Mouse (Mus musculus): ENCODE measurements around the gene Rln1. TPM values are rescaled to one million over a fixed set of nuclear protein-coding genes. Genes with fewer than 3 reads are reported as not detected.

The Rln1 gene
- 1 to 10 TPM; 1.1 to 2.5 TPM for total RNA-seq (2021)

DNA sequence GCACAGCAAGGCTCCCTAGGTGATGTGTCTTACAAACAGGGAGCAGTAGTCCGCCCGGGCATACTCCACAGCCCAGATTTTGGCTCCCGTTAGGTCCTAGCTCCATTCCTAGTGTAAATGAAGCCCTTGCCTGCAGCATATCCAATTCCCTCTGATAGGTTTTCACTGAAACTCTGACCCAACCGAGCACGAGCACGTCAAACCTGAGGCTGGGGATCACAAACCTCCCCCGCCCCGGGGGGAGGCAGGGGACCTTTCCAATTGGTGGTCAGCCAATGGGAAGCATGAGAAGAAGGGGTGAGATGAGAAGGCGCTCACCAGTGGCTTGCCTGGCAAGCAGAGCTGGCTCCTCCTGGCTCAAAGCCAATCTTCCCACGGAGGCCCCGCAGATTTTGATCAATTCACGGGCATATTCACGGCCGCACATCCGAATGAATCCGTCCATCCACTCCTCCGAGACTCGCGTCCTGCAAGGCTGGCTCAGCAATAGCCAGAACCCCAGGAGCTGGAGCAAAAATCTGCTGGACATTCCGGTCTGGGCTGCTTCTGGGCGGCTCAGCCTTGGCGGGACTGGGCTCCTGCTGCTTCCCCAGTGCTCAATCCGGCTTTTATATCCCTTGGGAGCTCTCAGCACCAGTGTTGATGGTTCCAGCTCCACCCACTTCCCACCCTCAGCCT lies at the start of gene Rln1:
TSS of gene Rln1 (minus strand) at position 603 of the 678 bp plus-strand sequence.
- peak; percentile 21 to 23 for DNase-seq

DNA sequence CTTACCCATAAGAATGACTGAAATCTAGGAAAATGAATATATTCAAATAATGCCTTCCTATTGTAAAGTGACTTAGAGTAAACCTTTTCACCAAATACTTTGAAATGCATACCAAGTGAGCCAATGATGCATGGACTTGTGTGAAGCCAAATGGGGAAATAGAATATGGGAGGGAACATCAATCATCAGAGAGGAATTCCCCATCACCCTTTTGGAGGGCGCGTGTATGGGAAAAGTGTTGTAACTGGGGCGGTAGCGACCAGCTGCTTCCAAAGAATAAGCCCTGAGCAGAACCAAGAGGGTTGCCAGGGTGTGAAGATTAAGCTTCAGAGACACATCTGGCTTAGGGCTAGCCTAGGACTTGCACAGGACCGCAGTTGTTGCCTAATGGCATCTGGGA lies 48.9 kb upstream of the Rln1 start:
- DNase-seq, result no peak

DNA sequence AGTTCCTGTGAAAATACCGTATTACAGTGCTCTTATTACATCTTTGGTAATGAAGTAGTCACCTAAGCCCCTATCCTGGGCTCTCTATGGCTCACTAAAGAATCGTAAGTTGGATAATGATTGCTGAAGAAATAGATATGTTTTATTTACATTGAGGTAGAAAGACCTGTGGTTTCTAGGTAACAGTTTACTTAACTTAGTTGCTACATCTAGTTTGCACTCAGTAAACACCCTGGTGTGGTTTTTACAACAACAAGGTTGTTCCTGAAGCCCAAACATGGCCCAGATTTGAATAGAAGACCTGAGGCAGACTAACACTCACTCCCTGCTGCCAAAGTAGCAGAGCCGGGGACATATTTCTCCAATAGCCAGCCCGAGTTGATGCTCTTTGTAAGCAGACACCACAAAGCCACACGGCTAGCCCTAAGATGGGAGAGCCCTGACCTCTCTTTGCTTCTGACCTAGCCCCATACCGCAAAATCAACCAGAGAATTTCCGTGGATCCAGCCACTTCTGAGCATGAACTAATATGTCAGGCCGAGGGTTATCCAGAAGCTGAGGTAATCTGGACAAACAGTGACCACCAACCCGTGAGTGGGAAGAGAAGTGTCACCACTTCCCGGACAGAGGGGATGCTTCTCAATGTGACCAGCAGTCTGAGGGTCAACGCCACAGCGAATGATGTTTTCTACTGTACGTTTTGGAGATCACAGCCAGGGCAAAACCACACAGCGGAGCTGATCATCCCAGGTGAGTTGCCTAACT lies 45.6 kb upstream of the Rln1 start:
- no peak for DNase-seq

DNA sequence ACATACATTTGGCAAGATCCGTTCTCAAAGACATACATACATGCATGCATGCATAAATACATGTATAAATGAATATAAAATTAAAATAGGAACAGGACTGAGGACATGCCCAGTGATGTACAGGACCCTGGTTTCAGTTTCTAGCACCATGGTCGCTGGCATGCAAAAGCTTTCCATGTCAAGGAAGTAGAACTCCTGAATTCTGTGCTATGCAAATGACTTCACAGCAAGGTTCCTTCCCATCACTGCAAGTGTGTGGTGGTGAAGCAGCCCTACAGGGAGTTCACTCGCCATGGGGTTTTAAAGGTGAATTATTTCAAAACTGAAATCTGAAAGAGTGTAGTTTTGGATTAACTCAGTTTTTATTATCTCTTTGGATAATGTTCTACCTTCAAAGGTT lies 41.9 kb upstream of the Rln1 start:
- DNase-seq, result no peak

DNA sequence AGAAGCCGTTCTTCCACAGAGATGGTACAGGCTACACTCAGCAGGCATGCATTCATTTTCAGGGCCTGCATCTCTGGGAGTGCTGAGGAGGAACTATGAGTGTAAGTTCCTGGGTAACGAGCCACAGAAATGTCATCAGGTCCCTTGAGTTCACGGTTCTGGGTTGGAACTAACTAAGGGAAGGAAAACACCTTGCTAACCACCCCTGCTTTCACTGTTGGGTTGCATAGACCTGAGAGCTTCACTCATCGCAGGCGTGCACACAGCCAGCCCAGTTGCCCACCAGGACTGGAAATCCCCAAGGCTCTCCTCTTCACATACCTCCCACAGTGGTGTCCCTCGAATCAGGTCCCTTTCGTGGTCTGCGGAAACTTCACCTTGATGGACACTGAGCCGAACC lies 40.5 kb upstream of the Rln1 start:
- no peak for DNase-seq

DNA sequence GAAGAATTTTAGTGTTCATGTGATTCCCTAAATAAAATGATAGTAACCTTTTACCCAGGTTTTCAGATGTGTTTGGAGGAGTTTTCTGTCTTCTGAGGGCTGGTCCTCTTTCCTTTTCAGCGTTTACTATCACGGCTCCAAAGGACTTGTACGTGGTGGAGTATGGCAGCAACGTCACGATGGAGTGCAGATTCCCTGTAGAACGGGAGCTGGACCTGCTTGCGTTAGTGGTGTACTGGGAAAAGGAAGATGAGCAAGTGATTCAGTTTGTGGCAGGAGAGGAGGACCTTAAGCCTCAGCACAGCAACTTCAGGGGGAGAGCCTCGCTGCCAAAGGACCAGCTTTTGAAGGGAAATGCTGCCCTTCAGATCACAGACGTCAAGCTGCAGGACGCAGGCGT lies 39.0 kb upstream of the Rln1 start:
- DNase-seq, result no peak

DNA sequence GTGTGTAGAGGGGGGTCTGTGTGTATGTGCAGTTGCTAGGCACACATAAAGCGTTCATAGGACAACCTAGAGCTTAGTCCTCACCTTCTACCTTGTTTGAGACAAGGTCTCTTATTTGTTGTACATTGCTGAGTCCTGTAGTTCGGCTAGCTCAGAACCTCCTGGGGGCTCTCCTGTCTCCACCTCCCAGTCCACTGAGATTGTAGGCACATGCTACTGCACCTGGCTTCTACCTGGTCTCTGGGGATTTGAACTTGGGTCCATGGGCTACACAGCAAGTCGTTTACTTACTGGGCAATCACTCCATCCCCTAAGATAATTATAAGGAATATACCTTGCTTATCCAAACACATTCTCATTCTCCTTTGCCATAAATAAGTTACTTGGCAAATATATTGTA lies 38.2 kb upstream of the Rln1 start:
- no peak for DNase-seq

DNA sequence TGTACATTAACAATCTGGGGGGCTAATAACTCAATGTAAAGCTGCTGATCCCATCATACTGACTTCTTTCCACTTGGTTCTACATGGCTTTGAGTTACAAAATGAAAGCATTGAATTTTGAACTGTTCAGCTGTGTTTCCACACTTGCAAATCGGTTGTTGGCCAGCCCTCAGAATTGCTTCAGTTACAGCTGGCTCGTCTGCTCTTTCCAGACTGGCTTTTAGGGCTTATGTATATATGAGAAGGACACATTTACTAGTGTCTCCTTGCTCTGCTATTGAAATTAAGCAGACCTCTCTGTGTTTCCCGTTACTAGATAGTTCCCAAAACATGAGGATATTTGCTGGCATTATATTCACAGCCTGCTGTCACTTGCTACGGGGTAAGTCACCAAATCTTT lies 37.7 kb upstream of the Rln1 start:
- DNase-seq, result peak; percentile 22 to 24

DNA sequence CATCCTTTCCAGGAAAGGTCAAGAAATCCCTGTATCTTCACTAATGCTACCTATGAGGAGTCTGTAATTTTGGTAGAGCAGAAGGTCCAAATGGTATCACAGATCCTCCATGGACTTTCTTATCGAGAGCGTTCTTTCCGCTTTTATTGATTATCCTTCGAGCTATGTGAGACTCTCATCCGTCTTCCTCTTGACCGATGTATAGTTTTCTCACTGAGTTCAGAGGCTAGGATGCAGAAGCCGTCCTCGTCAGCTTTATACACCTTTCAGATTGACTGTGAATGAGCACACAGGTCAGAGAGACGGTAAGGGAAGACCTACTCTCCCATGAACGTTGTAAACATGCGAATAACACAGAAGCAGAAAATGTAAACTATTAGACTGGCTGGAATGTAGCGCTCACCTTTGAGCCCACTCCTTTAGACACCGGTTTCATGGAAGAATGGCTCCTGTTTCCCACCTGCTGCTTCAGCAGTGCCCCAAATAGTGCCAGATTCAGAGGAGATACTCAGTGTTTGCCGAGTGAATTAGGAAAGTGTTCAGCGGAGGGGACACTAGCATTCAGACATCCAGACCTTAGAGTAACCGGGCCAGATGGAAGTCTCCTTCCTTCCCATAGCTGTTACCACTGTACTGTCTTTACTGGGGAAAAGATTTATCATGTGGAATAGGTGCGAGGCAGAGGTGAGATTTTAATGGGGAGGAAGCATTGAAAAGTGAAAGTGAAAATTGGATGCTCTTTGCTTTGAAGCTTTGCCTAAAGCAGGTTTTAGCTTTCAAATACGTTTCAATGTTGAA lies 37.0 kb upstream of the Rln1 start:
- no peak for DNase-seq

DNA sequence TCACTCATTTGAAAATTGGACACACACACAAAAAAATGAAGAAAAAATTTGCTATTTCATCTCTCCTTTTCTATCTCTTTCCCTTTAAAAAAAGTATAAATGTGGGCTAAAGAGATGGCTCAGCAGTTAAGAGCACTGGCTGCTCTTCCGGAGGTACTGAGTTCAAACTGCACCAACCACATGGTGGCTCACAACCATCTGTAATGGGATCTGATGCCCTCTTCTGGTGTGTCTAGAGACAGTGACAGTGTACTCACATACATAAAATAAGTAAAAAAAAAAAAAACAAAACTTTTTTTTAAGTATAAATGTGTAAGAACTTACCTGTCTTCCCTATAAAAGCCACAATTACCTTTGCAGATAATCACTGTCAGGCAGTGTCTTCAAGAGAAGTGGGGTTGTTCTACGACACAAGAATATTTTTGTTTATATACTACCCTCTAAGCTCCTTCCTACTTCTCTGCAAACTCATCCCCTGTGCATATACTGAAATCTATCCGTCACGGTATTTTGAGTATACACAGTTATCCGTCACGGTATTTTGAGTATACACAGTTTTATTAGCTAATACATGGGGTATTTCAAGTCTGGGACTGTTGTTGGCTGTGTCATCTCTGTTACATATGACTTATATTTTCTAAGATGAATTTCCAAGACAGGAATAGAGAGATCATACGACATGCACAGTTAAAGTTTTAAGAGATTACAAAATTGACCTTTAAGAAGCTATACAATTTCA lies 36.2 kb upstream of the Rln1 start:
- DNase-seq, result no peak

DNA sequence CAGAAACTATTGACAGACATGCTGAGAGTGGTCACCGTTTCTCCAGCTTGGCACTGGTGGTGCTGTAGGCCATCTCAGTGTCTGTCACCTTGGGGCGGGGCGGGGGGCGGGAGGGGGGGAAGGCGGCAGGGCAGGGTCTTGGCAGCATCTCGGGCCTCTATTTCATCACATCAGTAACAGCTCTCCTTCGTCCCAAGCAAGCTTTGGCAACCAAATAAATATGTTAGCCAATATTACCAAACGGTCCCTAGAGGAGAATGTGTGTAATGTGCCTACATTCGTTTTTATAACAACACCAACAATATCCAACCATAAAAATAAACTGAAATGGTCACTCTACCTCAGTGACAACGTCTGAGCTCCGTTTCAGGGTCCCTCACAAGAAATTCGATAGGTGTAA lies 35.6 kb upstream of the Rln1 start:
- DNase-seq, result no peak

DNA sequence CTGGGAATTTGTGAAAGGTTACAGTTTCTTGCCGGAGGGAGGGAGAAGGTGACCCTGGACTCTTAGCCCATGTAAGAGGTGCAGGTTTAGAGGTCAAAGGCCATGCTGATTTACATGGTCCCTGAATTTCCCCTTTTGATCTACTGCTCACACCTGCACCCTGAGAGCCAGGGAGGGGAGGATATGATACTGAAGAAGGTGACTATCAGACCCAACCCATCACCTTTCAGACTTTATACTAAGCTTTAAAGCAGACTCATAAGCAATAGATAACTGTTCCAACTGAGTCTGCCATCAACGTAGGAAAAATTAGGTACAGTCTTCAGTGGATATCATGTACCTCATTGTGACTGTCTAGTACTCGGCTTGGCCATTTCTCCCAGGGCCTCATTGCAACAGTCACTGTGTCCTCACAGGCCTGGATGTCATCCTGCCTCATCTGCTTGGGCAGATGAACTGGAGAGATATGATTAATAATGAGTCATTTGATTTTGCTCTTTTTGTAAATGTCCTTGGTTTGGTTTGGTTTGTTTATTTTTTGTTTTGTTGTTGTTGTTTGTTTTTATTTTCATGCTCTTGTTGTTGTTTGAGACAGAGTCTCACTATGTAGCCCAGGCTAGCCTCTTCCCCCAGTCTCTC lies 34.3 kb upstream of the Rln1 start:
- no peak for DNase-seq

DNA sequence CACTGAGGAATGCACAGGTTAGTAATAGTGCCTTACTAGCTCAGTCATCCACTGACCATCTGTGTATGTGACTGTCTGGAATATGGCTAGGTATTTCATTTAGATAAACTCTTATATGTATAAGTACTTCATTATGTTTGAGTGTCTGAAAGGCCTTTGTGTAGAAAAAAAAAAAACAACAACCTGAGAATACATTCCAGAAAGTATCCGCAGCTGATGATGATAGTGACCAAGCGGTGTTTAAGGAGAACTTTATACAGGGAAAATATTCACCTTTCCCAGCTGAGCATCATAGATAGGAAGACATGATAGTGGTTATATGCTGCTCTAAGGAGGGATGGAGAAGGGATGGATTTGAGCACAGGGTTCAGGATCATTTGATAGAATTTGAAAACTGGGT lies 33.6 kb upstream of the Rln1 start:
- no peak for DNase-seq

DNA sequence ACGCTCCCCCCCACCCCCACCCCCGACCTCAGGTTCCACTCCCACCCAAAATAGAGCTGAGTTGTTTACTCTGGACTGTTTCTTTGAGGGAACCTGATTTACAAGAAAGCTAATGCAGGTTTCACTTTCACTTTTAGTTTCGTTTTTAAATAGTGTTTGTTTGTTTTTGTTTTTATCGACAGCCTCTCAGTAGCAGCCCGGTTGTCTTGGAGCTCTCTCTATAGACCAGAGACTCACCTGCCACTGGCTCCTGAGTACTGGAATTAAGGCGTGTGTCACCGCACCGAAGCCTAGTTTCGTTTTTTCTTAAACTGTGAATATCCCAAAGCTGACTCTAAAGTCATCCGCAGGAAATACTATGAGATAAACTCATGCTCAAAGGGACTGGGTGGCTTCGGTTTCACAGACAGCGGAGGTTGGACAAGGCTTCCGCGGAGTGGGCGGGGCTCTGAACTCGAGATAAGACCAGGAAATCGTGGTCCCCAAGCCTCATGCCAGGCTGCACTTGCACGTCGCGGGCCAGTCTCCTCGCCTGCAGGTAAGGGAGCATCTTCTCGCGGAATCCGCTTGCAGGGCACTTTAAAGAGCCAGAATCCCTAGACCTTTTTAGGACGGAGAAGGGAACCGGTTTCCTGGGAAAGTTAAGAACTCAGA lies 32.6 kb upstream of the Rln1 start, which contains the start of the genes Plgrkt and Cd274:
TSS of gene Plgrkt (minus strand) at position 422 of the 654 bp plus-strand sequence.
TSS of gene Cd274 (plus strand) at position 487 of the 654 bp plus-strand sequence.
- peak; percentile 11 to 33 for DNase-seq

DNA sequence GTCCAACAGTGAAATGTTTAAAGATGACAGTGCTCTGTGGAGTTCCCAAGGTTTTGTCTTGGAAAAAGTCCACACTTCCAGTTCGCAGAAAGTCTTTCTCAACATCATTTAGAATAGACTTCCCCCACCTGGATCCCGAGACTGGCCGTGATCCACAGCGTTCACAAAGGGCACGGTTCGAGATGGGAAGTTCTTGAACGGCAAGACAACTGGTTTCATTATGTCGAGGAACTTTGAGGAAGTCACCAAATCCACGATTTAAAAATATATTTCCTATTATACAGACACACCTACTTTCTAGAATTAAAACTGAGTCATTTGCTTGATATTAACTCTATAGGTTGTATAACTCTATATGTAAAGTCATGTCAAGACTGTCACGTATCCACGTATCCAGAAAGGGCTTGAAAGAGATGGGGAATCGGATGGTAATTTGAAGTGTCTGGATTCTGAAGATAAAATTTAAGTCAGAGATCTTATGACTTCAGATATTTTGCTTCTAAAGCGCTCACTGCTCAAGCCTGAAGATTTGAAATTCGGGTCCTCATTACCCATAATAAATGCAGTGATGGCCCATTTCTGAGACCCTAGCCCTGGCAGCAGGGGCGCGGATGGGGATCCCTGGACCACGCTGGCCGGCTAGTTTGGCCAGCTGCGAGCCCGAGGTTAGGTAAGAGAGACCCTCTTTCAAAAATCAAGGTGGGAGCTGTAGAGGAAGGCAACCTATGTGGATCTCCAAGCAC lies 31.9 kb upstream of the Rln1 start:
- DNase-seq, result no peak

DNA sequence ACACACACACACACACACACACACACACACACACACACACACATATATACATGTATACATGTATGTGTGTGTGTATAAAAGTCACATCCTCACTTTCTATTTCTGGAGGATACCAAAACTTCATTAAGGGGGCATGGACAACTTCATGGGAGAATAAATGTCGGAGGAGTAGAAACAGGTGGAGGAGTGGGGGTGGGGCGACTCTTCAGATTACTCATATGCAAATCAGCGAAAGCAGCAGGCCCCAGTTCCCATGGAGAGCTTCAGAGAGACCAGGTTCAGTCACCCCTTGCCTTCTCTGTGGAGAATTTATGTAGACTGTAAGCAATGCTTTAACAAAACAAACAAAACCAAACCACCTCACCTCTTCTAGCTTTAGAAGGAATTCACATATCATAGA lies 30.6 kb upstream of the Rln1 start:
- no peak for DNase-seq

DNA sequence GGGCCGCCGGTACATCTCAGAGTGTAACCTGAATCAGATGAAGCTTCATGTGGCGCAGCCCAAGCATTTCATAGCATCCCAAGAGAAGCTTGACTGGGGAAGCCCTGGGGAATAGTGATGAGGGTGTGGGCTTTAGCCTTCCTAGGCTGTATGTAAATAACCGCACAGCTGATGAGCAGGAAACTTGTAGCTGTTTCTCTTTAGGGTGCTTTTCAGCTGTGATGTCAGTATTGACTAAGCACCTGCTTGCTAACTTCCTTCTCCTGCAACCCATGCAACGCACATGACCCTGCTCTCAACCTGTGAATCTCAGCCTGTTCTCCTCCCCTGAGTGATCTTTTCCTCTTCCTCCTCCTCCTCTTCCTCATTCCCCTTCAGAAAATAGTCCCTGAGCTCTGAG lies 29.6 kb upstream of the Rln1 start:
- no peak for DNase-seq

DNA sequence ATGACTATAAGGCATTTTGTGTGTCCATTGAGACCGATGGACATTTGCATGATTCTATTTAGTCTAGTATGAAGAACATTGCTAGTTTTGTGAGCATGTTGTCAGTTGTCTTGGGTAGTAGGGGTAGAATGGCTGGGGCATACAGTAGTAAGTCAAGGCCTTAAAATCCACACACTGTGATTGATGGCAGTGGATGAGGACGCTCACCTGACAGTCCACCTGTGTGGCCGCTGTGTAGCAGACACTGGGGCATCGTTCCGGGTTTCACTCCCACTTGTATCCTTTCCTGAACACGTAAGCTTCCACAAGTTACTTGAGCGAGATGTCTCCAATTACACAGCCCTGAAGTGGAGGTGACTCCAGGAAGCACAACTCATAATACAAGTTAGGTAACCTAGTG lies 29.1 kb upstream of the Rln1 start:
- no peak for DNase-seq

DNA sequence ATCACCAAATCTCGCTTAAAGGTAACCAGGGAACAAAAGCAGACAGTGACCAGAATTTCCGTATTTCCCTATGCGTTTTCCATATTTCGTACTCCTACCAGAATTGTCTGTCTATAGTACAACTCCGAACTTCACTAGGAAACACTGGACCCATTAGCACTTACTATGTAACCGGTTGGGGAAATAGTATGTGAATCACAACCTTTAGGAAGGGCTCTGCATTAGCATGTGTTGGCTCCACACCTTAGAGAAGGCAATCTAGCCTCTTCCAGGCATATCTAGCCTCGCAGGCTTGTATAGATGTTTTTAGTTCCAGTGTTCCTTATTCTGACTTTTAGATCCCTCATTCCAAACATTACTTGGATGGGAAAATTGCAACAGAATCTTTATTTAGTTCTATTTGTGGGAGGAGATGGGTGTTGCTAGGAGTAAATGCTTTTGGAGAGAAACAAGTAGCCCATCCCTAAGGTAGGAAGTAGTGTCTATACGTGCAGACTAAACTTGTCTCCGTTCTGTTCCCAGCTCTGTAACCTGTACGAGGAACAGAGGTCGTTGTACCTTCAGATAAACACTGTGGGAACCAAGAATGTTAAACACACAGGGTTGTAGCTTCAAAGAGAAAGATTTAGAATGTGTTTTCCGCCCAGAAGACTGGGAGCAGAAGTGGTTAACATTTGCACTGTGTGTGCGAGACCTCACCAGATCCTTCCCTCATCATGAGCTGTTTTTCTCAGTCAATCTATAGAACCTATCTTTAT lies 27.9 kb upstream of the Rln1 start:
- no peak for DNase-seq

Measured in layer of hippocampus, postnatal 36 days (tissue).